Mouse (Mus musculus): ENCODE measurements at regions not wholly inside any gene's neighbourhood (a gene's known extent, or its start where the extent isn't known, plus 50 kb on each side); places are given as distances from the start of the nearest gene placed in this dataset.

- in situ Hi-C loops (cut with MboI, MseI) = no loop called here
Measured at GRCm38 (mm10) chr8:113916649-113917048, 68.1 kb upstream of the Adamts18 start.

- in situ Hi-C loops (cut with MboI, MseI) = no loop called here
Measured at GRCm38 (mm10) chr8:113917197-113917596, 68.7 kb upstream of the Adamts18 start.

GRCm38 (mm10) chr8:113920306-113920705 lies 71.8 kb upstream of the Adamts18 start:
- in situ Hi-C loops (cut with MboI, MseI) = no loop called here

GRCm38 (mm10) chr8:113923381-113923780 lies 74.8 kb upstream of the Adamts18 start:
- in situ Hi-C loops (cut with MboI, MseI) = no loop called here

GRCm38 (mm10) chr8:113953721-113954120 lies 105.2 kb upstream of the Adamts18 start:
- in situ Hi-C loops (cut with MboI, MseI) = no loop called here

- in situ Hi-C loops (cut with MboI, MseI) = no loop called here
Measured at GRCm38 (mm10) chr8:113956439-113957043, 108.0 kb upstream of the Adamts18 start.

GRCm38 (mm10) chr8:113957821-113958220 lies 109.3 kb upstream of the Adamts18 start:
- in situ Hi-C loops (cut with MboI, MseI) = no loop called here

- in situ Hi-C loops (cut with MboI, MseI) = no loop called here
Measured at GRCm38 (mm10) chr8:113975810-113976209, 127.3 kb upstream of the Adamts18 start.

GRCm38 (mm10) chr8:113976626-113977025 lies 128.1 kb upstream of the Adamts18 start:
- in situ Hi-C loops (cut with MboI, MseI) = no loop called here

- in situ Hi-C loops (cut with MboI, MseI) = no loop called here
Measured at GRCm38 (mm10) chr8:113977072-113977471, 128.5 kb upstream of the Adamts18 start.

GRCm38 (mm10) chr8:113978946-113979345 lies 130.4 kb upstream of the Adamts18 start:
- in situ Hi-C loops (cut with MboI, MseI) = no loop called here

- in situ Hi-C loops (cut with MboI, MseI) = loop anchor here (5.0 to 10.0 kb wide), 3 partner anchors 128 to 1925 kb away; no protein-coding TSS in a partner anchor
Measured at GRCm38 (mm10) chr8:113979837-113980236, 131.3 kb upstream of the Adamts18 start.

GRCm38 (mm10) chr8:113981339-113981738 lies 132.8 kb upstream of the Adamts18 start:
- in situ Hi-C loops (cut with MboI, MseI) = loop anchor here (5.0 to 10.0 kb wide), 3 partner anchors 129 to 1927 kb away; no protein-coding TSS in a partner anchor

GRCm38 (mm10) chr8:113984845-113985244 lies 136.3 kb upstream of the Adamts18 start:
- in situ Hi-C loops (cut with MboI, MseI) = loop anchor here (5.0 to 10.0 kb wide), 3 partner anchors 133 to 1930 kb away; no protein-coding TSS in a partner anchor

- in situ Hi-C loops (cut with MboI, MseI) = loop anchor here (10.0 kb wide), 1 partner anchor 1931 kb away; no protein-coding TSS in a partner anchor
Measured at GRCm38 (mm10) chr8:113985471-113985870, 136.9 kb upstream of the Adamts18 start.

- in situ Hi-C loops (cut with MboI, MseI) = loop anchor here (10.0 kb wide), 1 partner anchor 1931 kb away; no protein-coding TSS in a partner anchor
Measured at GRCm38 (mm10) chr8:113985948-113986347, 137.4 kb upstream of the Adamts18 start.

GRCm38 (mm10) chr8:113990718-113991117 lies 142.2 kb upstream of the Adamts18 start:
- in situ Hi-C loops (cut with MboI, MseI) = no loop called here

- in situ Hi-C loops (cut with MboI, MseI) = no loop called here
Measured at GRCm38 (mm10) chr8:113998881-113999280, 134.5 kb upstream of the Nudt7 start.

GRCm38 (mm10) chr8:114001674-114002073 lies 131.7 kb upstream of the Nudt7 start:
- in situ Hi-C loops (cut with MboI, MseI) = no loop called here

GRCm38 (mm10) chr8:114004436-114004835 lies 128.9 kb upstream of the Nudt7 start:
- in situ Hi-C loops (cut with MboI, MseI) = no loop called here

GRCm38 (mm10) chr8:114006587-114006986 lies 126.8 kb upstream of the Nudt7 start:
- in situ Hi-C loops (cut with MboI, MseI) = no loop called here

- in situ Hi-C loops (cut with MboI, MseI) = no loop called here
Measured at GRCm38 (mm10) chr8:114007103-114007502, 126.3 kb upstream of the Nudt7 start.

- in situ Hi-C loops (cut with MboI, MseI) = no loop called here
Measured at GRCm38 (mm10) chr8:114018364-114018763, 115.0 kb upstream of the Nudt7 start.

All from regulatory T cell (primary cell).